Mouse (Mus musculus): Measurements from ENCODE around the gene Sbk1. TPM values are rescaled to one million over a fixed set of nuclear protein-coding genes. Genes with fewer than 3 reads are reported as not detected.
"Not testable (repeated sequence)": the region's sequence is repeated elsewhere in the genome, so short reads cannot be mapped to it uniquely, and the experiment has no call there.

The Sbk1 gene
- polyA plus RNA-seq, 1 experiment from 2014 or later = 33.1 TPM

DNA sequence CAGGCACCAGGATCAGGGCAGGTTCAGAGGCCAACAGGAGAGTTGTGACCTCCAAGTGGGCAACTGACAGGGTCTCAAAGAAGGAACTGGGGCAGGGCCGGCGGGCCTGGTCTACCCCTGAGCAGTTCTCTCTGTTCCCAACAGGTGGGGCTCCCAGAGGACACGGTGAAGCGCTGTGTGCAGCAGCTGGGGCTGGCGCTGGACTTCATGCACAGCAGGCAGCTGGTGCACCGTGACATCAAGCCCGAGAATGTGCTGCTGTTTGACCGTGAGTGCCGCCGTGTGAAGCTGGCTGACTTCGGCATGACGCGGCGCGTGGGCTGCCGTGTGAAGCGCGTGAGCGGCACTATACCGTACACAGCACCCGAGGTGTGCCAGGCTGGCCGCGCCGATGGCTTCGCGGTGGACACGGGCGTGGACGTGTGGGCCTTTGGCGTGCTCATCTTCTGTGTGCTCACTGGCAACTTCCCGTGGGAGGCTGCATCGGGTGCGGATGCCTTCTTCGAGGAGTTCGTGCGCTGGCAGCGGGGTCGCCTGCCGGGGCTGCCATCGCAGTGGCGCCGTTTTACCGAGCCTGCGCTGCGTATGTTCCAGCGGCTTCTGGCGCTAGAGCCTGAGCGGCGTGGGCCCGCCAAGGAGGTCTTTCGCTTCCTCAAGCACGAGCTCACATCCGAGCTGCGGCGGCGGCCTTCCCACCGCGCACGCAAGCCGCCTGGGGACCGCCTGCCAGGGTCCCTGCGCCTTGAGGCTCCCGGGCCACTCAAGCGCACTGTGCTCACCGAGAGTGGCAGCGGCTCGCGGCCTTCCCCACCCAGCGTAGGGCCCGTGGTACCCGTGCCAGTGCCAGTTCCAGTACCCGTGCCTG lies 19.5 kb downstream of the Sbk1 start:
- H3K27ac ChIP-seq = no peak overlapping the region
- peaks cover 61% of the 10 kb centered on the region for H3K36me3 ChIP-seq
- H3K4me3 ChIP-seq (replicated peaks) = no peak overlapping the region
- WGBS = 93% methylated on average over 72 of the region's 72 CpGs
- ATAC-seq (replicated peaks; ENCODE audit: low FRiP score) = no peak
- no peak overlapping the region for H3K4me2 ChIP-seq
- peaks cover 9% of the 10 kb centered on the region for H3K4me1 ChIP-seq
- no peaks in the 10 kb centered on the region for H3K9me3 ChIP-seq (replicated peaks)
- H3K27me3 ChIP-seq = no peaks in the 10 kb centered on the region
- no peak overlapping the region for H3K9ac ChIP-seq

DNA sequence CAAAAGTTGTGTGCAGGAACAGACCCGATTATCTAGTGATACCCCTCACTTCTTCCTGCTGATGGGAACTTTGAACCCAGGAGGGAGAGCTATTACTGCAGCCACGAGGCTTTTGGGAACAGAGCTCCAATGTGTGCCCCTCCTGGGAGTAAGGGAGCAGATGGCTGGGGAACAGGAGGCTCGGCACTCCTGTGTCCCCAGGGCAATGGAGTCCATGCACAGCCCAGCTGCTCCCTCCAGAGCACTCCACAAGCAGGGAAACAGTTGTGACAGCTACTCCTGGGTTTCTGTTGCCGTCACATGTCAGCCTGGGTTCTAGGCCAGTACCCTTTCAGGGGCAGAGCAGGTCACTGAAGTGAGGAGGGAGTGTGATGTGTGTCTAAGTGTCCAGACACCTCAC lies 20.7 kb downstream of the Sbk1 start:
- Histone ChIP-seq H3K4me3 (replicated peaks) (no peak overlapping the region), H3K9ac (no peak overlapping the region), H3K9me3 (replicated peaks) (no peaks in the 10 kb centered on the region), H3K36me3 (peaks cover 61% of the 10 kb centered on the region), H3K27ac (no peak overlapping the region), H3K4me1 (peaks cover 2% of the 10 kb centered on the region), H3K27me3 (no peaks in the 10 kb centered on the region), H3K4me2 (no peak overlapping the region)
- no peak for ATAC-seq (replicated peaks; ENCODE audit: low FRiP score)
- WGBS = 73% methylated on average over 4 of the region's 4 CpGs

DNA sequence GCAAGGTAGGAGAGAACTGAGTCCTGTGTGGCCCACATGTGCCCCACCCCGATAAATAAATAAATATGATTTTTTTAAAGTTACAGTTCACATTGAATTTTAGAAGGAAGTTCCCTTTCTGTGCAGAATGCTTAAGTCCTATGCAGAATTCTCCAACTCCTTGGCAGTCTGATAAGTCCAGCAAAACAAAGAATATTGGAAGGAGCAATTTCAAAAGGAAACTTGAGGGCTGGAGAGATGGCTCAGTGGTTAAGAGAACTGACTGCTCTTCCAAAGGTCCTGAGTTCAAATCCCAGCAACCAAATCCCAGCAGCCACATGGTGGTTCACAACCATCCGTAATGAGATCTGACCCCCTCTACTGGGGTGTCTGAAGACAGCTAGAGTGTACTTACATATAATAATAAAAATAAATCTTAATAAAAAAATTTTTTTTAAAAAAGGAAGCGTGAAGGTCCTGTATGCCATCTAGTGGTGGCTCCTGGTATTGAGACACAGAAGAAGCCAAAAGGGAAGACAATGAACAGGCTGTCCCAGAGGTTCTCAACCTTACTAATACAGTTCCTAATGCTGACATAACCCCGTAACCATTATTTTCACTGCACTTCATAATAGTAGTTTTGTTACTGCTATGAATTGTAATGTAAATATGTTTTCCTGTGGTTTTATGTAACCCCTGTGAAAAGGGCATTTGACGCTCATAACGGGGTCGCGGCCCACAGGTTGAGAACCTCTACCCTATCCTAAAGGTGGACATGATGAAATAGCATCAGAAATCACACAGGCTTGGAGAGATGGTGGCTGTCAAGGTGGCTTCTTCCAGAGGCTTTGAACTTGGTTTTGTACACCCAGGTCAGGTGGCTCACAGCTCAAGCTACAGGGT lies 25.4 kb downstream of the Sbk1 start:
- H3K27ac ChIP-seq = no peak overlapping the region
- 73% methylated on average over 8 of the region's 8 CpGs for WGBS
- H3K9ac ChIP-seq = no peak overlapping the region
- H3K9me3 ChIP-seq (replicated peaks) = no peaks in the 10 kb centered on the region
- no peaks in the 10 kb centered on the region for H3K27me3 ChIP-seq
- no peak overlapping the region for H3K4me3 ChIP-seq (replicated peaks)
- H3K4me2 ChIP-seq = no peak overlapping the region
- H3K36me3 ChIP-seq = peaks cover 24% of the 10 kb centered on the region
- H3K4me1 ChIP-seq = no peaks in the 10 kb centered on the region
- ATAC-seq (replicated peaks; ENCODE audit: low FRiP score) = no peak

DNA sequence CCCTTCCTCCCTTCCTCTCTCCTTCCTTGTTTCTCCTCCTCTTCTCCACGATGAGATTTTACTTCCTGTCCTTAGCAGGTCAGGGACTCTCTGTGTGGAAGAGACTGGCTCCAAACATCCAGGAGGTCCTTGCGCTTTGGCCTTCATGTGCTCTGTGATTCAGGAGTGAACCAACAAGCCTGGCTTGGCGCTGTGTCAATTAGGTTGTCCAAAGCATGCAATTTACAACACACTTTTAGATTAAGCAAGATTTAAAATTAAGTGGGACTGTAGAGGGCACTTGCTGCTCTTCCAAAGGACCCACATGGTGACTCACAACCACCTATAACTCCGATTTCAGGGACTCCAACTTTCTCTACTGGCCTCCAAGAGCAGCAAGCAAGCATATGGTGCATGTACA lies 26.4 kb downstream of the Sbk1 start:
- H3K4me3 ChIP-seq (replicated peaks) = no peak overlapping the region
- H3K4me2 ChIP-seq = no peak overlapping the region
- H3K27ac ChIP-seq = no peak overlapping the region
- H3K36me3 ChIP-seq = peaks cover 13% of the 10 kb centered on the region
- no peaks in the 10 kb centered on the region for H3K9me3 ChIP-seq (replicated peaks)
- 67% methylated on average over 4 of the region's 4 CpGs for WGBS
- H3K4me1 ChIP-seq = no peaks in the 10 kb centered on the region
- no peak for ATAC-seq (replicated peaks; ENCODE audit: low FRiP score)
- H3K9ac ChIP-seq = no peak overlapping the region
- no peaks in the 10 kb centered on the region for H3K27me3 ChIP-seq

DNA sequence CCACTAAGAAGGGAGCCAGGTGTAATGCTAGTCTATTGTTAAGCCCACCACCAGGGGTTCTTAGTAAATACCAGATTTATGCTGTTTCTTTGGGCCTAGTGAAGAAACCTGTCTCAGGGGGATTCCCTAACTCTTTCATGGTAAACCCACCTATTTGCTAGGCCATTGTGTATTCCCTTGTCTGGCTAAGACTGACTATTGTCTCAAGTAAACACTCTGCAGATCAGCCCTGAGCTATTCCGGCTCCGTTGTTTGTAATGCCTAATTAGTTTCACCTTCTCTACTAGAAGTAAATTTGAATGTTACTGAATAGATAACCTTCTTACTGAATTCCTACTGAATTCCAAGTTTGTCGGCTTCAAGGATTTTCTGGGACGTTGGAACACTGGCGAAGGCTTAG lies 29.4 kb downstream of the Sbk1 start:
- H3K4me3 ChIP-seq (replicated peaks); ATAC-seq (replicated peaks; ENCODE audit: low FRiP score); H3K27me3 ChIP-seq; H3K4me2 ChIP-seq; H3K9me3 ChIP-seq (replicated peaks); H3K4me1 ChIP-seq; H3K9ac ChIP-seq; H3K27ac ChIP-seq; H3K36me3 ChIP-seq: not testable (repeated sequence)
- 86% methylated on average over 5 of the region's 5 CpGs for WGBS

DNA sequence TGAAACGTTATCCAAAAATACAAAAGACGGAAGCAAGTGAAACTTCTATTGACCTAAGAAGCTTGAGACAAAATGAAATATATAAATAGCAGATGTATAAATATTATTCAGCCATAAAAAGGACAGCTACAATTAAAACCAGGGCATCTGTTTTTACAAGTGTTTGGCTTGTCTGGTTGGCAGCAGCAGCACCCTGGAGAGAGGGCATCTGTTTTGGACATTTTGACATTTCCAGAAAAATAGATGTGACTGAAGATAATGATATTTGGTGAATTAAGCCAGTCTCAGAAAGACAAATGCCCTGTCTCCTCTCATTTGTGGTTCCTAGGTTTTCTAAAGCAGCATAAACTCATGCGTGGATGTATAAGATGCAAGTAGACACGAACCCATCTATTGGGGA lies 39.4 kb downstream of the Sbk1 start:
- ATAC-seq (replicated peaks; ENCODE audit: low FRiP score) = no peak
- Histone ChIP-seq H3K27me3 (no peaks in the 10 kb centered on the region), H3K36me3 (no peaks in the 10 kb centered on the region), H3K9ac (no peak overlapping the region), H3K27ac (no peak overlapping the region), H3K9me3 (replicated peaks) (no peaks in the 10 kb centered on the region), H3K4me3 (replicated peaks) (no peak overlapping the region), H3K4me2 (no peak overlapping the region), H3K4me1 (no peaks in the 10 kb centered on the region)
- WGBS = 79% methylated on average over 4 of the region's 4 CpGs

DNA sequence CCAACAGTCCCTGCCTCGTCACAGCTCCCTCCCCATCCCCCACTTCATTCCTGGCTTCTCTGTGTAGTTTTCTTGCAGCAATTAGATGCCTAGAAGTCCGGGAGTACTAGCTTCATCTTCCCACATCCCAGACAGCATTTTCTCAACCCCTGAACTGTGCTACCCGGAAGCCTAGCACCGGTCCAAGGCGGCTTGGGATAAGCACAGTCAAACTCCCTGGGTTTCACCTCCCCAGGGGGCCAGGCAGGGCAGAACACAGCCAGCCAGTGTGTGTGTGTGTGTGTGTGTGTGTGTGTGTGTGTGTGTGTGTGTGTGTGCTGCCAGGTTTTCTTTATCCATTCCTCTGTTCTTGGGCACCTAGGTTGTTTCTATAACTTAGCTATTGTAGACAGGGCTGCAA lies 40.9 kb downstream of the Sbk1 start:
- Histone ChIP-seq H3K4me2 (no peak overlapping the region), H3K36me3 (no peaks in the 10 kb centered on the region), H3K9ac (no peak overlapping the region), H3K9me3 (replicated peaks) (no peaks in the 10 kb centered on the region), H3K4me1 (no peaks in the 10 kb centered on the region), H3K27me3 (no peaks in the 10 kb centered on the region), H3K4me3 (replicated peaks) (no peak overlapping the region), H3K27ac (no peak overlapping the region)
- WGBS = 61% methylated on average over 5 of the region's 5 CpGs
- no peak for ATAC-seq (replicated peaks; ENCODE audit: low FRiP score)

DNA sequence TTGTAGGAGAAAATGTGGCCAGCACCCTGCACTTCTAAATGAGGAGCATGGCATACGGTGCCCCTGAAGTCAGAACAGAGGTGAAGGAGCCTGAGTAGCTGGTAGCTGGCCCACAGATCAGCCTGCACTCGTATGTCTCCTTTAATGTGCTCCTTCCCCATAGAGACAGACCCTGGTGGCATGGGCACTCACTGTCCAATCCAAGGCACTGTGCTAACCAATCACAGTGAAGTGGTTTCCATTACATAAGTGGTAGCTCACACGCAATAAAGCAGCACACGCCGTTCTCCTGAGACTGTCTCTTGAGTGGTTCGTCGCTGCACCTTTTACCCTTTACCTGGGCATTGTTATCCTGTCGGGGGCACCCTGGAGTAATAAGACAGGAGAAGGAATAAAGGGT lies 41.9 kb downstream of the Sbk1 start:
- 60% methylated on average over 8 of the region's 8 CpGs for WGBS

DNA sequence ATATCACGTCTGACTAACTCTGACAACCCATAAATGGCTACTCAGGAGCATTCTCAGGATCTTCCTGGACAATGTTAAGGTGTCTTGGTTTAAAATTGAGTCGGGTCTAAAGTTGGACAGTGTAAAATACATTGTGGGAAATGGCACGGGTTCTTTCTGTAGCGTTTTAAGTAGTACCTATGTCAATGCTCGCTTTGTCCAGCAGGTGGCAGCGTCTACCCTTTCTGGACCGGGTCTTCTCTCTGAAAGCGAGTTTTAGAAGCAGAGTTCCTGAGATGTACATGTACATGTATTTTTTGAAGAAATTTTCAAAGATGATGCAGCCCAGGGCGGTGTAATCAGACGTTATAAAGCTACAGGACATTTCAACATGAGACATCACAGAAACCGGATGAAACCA lies 51.3 kb downstream of the Sbk1 start:
- 8% methylated on average over 11 of the region's 11 CpGs for WGBS
- ATAC-seq (replicated peaks; ENCODE audit: low FRiP score) = no peak
- Histone ChIP-seq H3K4me2 (no peak overlapping the region), H3K36me3 (no peaks in the 10 kb centered on the region), H3K27ac (no peak overlapping the region), H3K9me3 (replicated peaks) (no peaks in the 10 kb centered on the region), H3K4me3 (replicated peaks) (no peak overlapping the region), H3K4me1 (no peaks in the 10 kb centered on the region), H3K27me3 (peaks cover 26% of the 10 kb centered on the region), H3K9ac (no peak overlapping the region)

More for the DNA sequence above, 41.9 kb downstream of the Sbk1 start:
- H3K4me2 ChIP-seq = no peak overlapping the region
- H3K36me3 ChIP-seq = no peaks in the 10 kb centered on the region
- H3K27ac ChIP-seq = no peak overlapping the region
- no peak overlapping the region for H3K4me3 ChIP-seq (replicated peaks)
- no peak for ATAC-seq (replicated peaks; ENCODE audit: low FRiP score)
- H3K4me1 ChIP-seq = no peaks in the 10 kb centered on the region
- no peak overlapping the region for H3K9ac ChIP-seq
- H3K9me3 ChIP-seq (replicated peaks) = no peaks in the 10 kb centered on the region
- H3K27me3 ChIP-seq = no peaks in the 10 kb centered on the region

DNA sequence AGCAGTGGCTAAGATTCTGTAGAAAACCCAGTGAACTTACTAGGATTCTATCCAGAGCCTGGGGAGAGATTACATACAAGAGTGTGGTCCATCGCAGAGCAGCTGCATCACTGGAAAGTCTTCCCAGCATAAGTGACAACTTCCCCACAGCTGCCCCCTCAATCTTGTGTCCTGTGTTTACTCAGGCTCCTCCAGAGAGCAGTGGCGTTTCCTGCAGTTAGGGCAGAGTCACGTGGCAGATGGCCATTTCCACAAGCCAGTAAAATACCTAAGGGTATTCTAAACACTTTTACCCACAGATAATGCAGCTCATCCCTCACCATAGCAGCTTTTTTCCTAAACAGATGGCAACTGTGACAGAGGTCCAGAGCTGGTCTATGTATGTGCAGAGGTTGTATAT lies 52.4 kb downstream of the Sbk1 start:
- 20% methylated on average over 3 of the region's 3 CpGs for WGBS
- Histone ChIP-seq H3K4me2 (no peak overlapping the region), H3K4me1 (no peaks in the 10 kb centered on the region), H3K9ac (no peak overlapping the region), H3K4me3 (replicated peaks) (no peak overlapping the region), H3K9me3 (replicated peaks) (no peaks in the 10 kb centered on the region), H3K27ac (no peak overlapping the region), H3K27me3 (peaks cover 26% of the 10 kb centered on the region), H3K36me3 (no peaks in the 10 kb centered on the region)
- no peak for ATAC-seq (replicated peaks; ENCODE audit: low FRiP score)

DNA sequence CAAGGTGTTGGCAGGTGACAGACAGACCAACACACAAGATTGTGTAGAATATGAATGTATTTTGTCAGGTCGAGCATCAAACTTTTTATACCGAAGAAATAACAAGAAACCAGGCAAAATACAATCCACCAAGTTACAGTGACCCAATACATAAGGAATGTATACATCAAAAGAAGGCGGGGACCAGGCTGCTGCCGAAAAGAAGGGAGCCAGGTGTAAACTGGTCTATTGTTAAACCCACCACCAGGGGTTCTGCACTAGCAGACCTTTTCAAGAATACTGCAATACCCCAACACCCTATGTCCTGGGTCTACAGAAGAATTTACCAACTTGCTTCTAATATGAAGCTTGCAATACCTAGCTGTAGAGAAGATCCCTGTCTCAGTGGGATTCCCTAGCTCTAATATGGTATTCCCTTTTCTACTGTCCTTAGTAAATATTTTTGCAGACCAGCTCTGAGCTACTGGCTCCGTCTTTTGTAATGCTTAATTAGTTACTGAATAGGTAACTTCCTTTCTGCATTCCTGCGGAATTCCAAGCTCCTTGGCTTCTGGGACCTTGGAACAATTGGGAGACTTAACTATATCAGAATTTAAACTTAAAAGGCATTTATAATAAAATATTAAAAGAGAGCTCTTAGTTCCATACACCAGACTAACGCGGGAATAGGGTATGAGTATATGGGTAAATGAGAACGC lies 53.3 kb downstream of the Sbk1 start:
- not testable (repeated sequence) for H3K27ac ChIP-seq; H3K9me3 ChIP-seq (replicated peaks); ATAC-seq (replicated peaks; ENCODE audit: low FRiP score); H3K4me3 ChIP-seq (replicated peaks); H3K9ac ChIP-seq; H3K36me3 ChIP-seq; H3K4me1 ChIP-seq
- Histone ChIP-seq H3K27me3 (peaks cover 26% of the 10 kb centered on the region), H3K4me2 (0 out of 2 replicates have a peak overlapping the region, but pooled peaks have one; percentile 4)
- 26% methylated on average over 9 of the region's 9 CpGs for WGBS

DNA sequence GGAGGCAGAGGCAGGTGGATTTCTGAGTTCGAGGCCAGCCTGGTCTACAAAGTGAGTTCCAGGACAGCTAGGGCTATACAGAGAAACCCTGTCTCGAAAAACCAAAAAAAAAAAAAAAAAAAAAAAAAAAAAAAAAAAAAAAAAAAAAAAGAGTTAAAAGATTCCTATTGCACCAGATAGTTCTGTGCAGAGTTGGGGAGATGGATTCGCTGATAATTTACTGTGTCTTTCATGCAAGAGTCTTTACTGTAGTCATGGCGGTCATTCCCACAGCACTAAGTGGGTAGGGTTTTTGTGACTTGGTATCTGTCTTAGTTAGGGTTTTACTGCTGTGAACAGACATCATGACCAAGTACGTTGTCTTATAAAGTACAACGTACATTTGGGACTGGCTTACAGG lies 56.4 kb downstream of the Sbk1 start:
- not testable (repeated sequence) for H3K9ac ChIP-seq; H3K4me1 ChIP-seq; H3K4me3 ChIP-seq (replicated peaks); H3K4me2 ChIP-seq; H3K9me3 ChIP-seq (replicated peaks); H3K36me3 ChIP-seq; H3K27ac ChIP-seq; ATAC-seq (replicated peaks; ENCODE audit: low FRiP score)
- WGBS = 88% methylated on average over 5 of the region's 6 CpGs
- H3K27me3 ChIP-seq = peaks cover 26% of the 10 kb centered on the region
